Mouse (Mus musculus): ENCODE data around the gene Fam171a2. TPM values are rescaled to one million over a fixed set of nuclear protein-coding genes. Genes with fewer than 3 reads are reported as not detected.
A peak's percentile ranks its signal among the peaks of the same experiment; 100 is the strongest.

The Fam171a2 gene
- polyA plus RNA-seq, 1 experiment from 2014 or later: 4.2 TPM

- Histone ChIP-seq H3K9me3 (replicated peaks) (no peaks in the 10 kb centered on the region), H3K4me1 (peaks cover 35% of the 10 kb centered on the region), H3K36me3 (peaks cover 95% of the 10 kb centered on the region), H3K27ac (peak overlapping the region; percentile 27), H3K27me3 (ENCODE audit: low read depth, poor library complexity, severe bottlenecking) (peaks cover 26% of the 10 kb centered on the region), H3K4me3 (peak overlapping the region; percentile 47)
- WGBS: 2% methylated on average over 87 of the region's 87 CpGs
- DNase-seq (ENCODE audit: low spot score): peak; percentile 82
These were observed 10.1 kb downstream of the Fam171a2 start for GRCm38 (mm10) chr11:102437120-102438061.

- DNase-seq (ENCODE audit: low spot score): no peak
- H3K4me3 ChIP-seq: no peak overlapping the region
- H3K27me3 ChIP-seq (ENCODE audit: low read depth, poor library complexity, severe bottlenecking): peaks cover 26% of the 10 kb centered on the region
- peaks cover 42% of the 10 kb centered on the region for H3K4me1 ChIP-seq
- no peaks in the 10 kb centered on the region for H3K9me3 ChIP-seq (replicated peaks)
- peaks cover 85% of the 10 kb centered on the region for H3K36me3 ChIP-seq
- no peak overlapping the region for H3K27ac ChIP-seq
- WGBS: 90% methylated on average over 10 of the region's 10 CpGs
These were observed 11.1 kb downstream of the Fam171a2 start for GRCm38 (mm10) chr11:102436471-102436790.

- Histone ChIP-seq H3K27me3 (ENCODE audit: low read depth, poor library complexity, severe bottlenecking) (peaks cover 26% of the 10 kb centered on the region), H3K27ac (no peak overlapping the region), H3K4me1 (peaks cover 47% of the 10 kb centered on the region), H3K9me3 (replicated peaks) (no peaks in the 10 kb centered on the region), H3K36me3 (peaks cover 80% of the 10 kb centered on the region), H3K4me3 (0 out of 2 replicates have a peak overlapping the region, but pooled peaks have one; percentile 12)
- DNase-seq (ENCODE audit: low spot score): no peak
- WGBS: 92% methylated on average over 18 of the region's 18 CpGs
These were observed 11.6 kb downstream of the Fam171a2 start for GRCm38 (mm10) chr11:102435754-102436470.

GRCm38 (mm10) chr11:102434816-102435705, 12.4 kb downstream of the Fam171a2 start:
- 93% methylated on average over 11 of the region's 11 CpGs for WGBS
- H3K4me1 ChIP-seq: peaks cover 53% of the 10 kb centered on the region
- no peak overlapping the region for H3K4me3 ChIP-seq
- H3K9me3 ChIP-seq (replicated peaks): no peaks in the 10 kb centered on the region
- H3K36me3 ChIP-seq: peaks cover 71% of the 10 kb centered on the region
- no peak for DNase-seq (ENCODE audit: low spot score)
- H3K27ac ChIP-seq: no peak overlapping the region
- peaks cover 24% of the 10 kb centered on the region for H3K27me3 ChIP-seq (ENCODE audit: low read depth, poor library complexity, severe bottlenecking)

GRCm38 (mm10) chr11:102434406-102434805, 13.1 kb downstream of the Fam171a2 start:
- Histone ChIP-seq H3K27ac (no peak overlapping the region), H3K4me3 (no peak overlapping the region), H3K9me3 (replicated peaks) (no peaks in the 10 kb centered on the region), H3K27me3 (ENCODE audit: low read depth, poor library complexity, severe bottlenecking) (peaks cover 17% of the 10 kb centered on the region), H3K36me3 (peaks cover 65% of the 10 kb centered on the region), H3K4me1 (peaks cover 56% of the 10 kb centered on the region)
- DNase-seq (ENCODE audit: low spot score): peak; percentile 91
- 14% methylated on average over 7 of the region's 7 CpGs for WGBS

GRCm38 (mm10) chr11:102433866-102434265, 13.6 kb downstream of the Fam171a2 start:
- H3K4me1 ChIP-seq: peaks cover 56% of the 10 kb centered on the region
- no peak for DNase-seq (ENCODE audit: low spot score)
- H3K9me3 ChIP-seq (replicated peaks): no peaks in the 10 kb centered on the region
- H3K36me3 ChIP-seq: peaks cover 59% of the 10 kb centered on the region
- H3K27me3 ChIP-seq (ENCODE audit: low read depth, poor library complexity, severe bottlenecking): peaks cover 12% of the 10 kb centered on the region
- H3K4me3 ChIP-seq: no peak overlapping the region
- WGBS: 94% methylated on average over 7 of the region's 7 CpGs
- H3K27ac ChIP-seq: no peak overlapping the region

GRCm38 (mm10) chr11:102432896-102433295, 14.6 kb downstream of the Fam171a2 start:
- Histone ChIP-seq H3K36me3 (peaks cover 50% of the 10 kb centered on the region), H3K9me3 (replicated peaks) (no peaks in the 10 kb centered on the region), H3K4me3 (no peak overlapping the region), H3K27me3 (ENCODE audit: low read depth, poor library complexity, severe bottlenecking) (peaks cover 2% of the 10 kb centered on the region; the same call in 1 of the 2 replicates), H3K4me1 (peaks cover 49% of the 10 kb centered on the region), H3K27ac (no peak overlapping the region)
- no peak for DNase-seq (ENCODE audit: low spot score)
- 88% methylated on average over 6 of the region's 6 CpGs for WGBS

GRCm38 (mm10) chr11:102432115-102432843, 15.2 kb downstream of the Fam171a2 start:
- no peak for DNase-seq (ENCODE audit: low spot score)
- Histone ChIP-seq H3K4me3 (peak overlapping the region; percentile 2; the same call in 1 of the 2 replicates), H3K27ac (no peak overlapping the region), H3K36me3 (peaks cover 44% of the 10 kb centered on the region), H3K4me1 (peaks cover 43% of the 10 kb centered on the region), H3K9me3 (replicated peaks) (no peaks in the 10 kb centered on the region), H3K27me3 (ENCODE audit: low read depth, poor library complexity, severe bottlenecking) (no peaks in the 10 kb centered on the region)
- 70% methylated on average over 16 of the region's 16 CpGs for WGBS

- H3K9me3 ChIP-seq (replicated peaks): no peaks in the 10 kb centered on the region
- WGBS: 88% methylated on average over 3 of the region's 3 CpGs
- peaks cover 38% of the 10 kb centered on the region for H3K36me3 ChIP-seq
- DNase-seq (ENCODE audit: low spot score): no peak
- peaks cover 37% of the 10 kb centered on the region for H3K4me1 ChIP-seq
- H3K4me3 ChIP-seq: no peak overlapping the region; the same call in 1 of the 2 replicates
- no peaks in the 10 kb centered on the region for H3K27me3 ChIP-seq (ENCODE audit: low read depth, poor library complexity, severe bottlenecking)
- H3K27ac ChIP-seq: no peak overlapping the region
These were observed 15.8 kb downstream of the Fam171a2 start for GRCm38 (mm10) chr11:102431728-102432114.

GRCm38 (mm10) chr11:102431018-102431645, 16.4 kb downstream of the Fam171a2 start:
- peak overlapping the region; percentile 73 for H3K4me3 ChIP-seq
- 0% methylated on average over 7 of the region's 7 CpGs for WGBS
- no peaks in the 10 kb centered on the region for H3K9me3 ChIP-seq (replicated peaks)
- H3K4me1 ChIP-seq: peaks cover 37% of the 10 kb centered on the region
- peaks cover 33% of the 10 kb centered on the region for H3K36me3 ChIP-seq
- DNase-seq (ENCODE audit: low spot score): peak; percentile 77
- H3K27ac ChIP-seq: peak overlapping the region; percentile 83
- no peaks in the 10 kb centered on the region for H3K27me3 ChIP-seq (ENCODE audit: low read depth, poor library complexity, severe bottlenecking)

GRCm38 (mm10) chr11:102430121-102431017, 17.1 kb downstream of the Fam171a2 start, which contains the start of gene Grn:
Gene Grn (plus strand): TSS chr11:102430315.
- H3K27ac ChIP-seq: peak within 1 kb of the TSS; percentile 83
- WGBS: under 1% methylated on average over 29 of the region's 29 CpGs
- DNase-seq (ENCODE audit: low spot score): peak; percentile 86
- no peaks in the 10 kb centered on the region for H3K9me3 ChIP-seq (replicated peaks)
- H3K4me3 ChIP-seq: peak within 1 kb of the TSS; percentile 73
- H3K27me3 ChIP-seq (ENCODE audit: low read depth, poor library complexity, severe bottlenecking): no peaks in the 10 kb centered on the region
- peaks cover 25% of the 10 kb centered on the region for H3K36me3 ChIP-seq
- peaks cover 37% of the 10 kb centered on the region for H3K4me1 ChIP-seq

Data from limb, embryonic 10.5 days (tissue).